Comparison of ENCODE assay signal across 8 mouse cellular contexts in the genomic region with DNA sequence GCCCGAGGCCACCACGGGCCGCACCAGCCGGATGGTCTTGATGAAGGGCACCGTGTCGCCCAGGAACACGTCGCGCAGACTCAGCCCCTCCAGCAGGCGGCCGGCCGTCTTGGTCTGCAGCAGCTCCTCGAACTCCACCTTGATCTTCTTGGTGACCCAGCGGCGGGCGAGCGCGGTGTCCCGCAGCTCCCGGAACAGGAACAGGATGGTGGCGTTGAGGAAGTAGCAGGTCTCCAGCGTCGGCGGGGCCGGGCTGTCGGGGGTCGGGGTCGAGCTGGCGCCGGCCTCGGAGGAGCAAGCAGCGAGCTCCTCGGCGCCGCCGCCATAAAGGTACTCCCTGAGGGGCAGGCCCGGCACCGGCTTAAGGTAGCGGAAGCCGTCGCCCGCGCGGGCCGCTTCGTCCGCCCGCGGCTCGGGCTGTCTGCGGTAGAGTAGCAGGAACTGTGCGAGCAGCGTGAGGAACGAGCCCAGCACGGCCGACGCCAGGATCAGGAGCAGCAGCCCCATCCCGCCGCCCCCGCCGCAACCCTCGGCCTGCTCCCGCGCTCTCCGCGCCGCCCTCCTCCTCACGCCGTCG. TPM values are rescaled to one million over a fixed set of nuclear protein-coding genes. Genes with fewer than 3 reads are reported as not detected.
DNase-seq lines count a peak whose midpoint lies in the region; ATAC-seq and TF ChIP-seq lines count a peak whose summit lies in the region.

No protein-coding gene starts in this region.

- TF ChIP-seq CTCF in cortical plate, adult 2 months (IDR thresholded peaks at IDR 0.05; ENCODE audit: extremely low read depth, insufficient read depth, low read length), result no peak

- H3K27ac ChIP-seq in cortical plate, adult 2 months (ENCODE audit: insufficient read depth, low read length), result peak overlapping the region; percentile 92
- peak overlapping the region; percentile 93 for H3K27ac ChIP-seq in intestine, embryonic 14.5 days (ENCODE audit: low read depth)
- peak overlapping the region; percentile 92 for H3K27ac ChIP-seq in limb, embryonic 15.5 days
- peak overlapping the region; percentile 94 for H3K27ac ChIP-seq in midbrain, embryonic 14.5 days (replicated peaks; ENCODE audit: low read depth, low read length)
- peak overlapping the region; percentile 92 for H3K27ac ChIP-seq in stomach, embryonic 15.5 days

- WGBS in intestine, embryonic 14.5 days, result under 1% methylated on average over 63 of the region's 70 CpGs
- WGBS in limb, embryonic 15.5 days, result 1% methylated on average over 58 of the region's 70 CpGs
- WGBS in midbrain, embryonic 14.5 days, result under 1% methylated on average over 57 of the region's 70 CpGs
- 1% methylated on average over 66 of the region's 70 CpGs for WGBS in stomach, embryonic 15.5 days

- peak; percentile 63 for ATAC-seq in intestine, embryonic 14.5 days (replicated peaks; ENCODE audit: low FRiP score, low TSS enrichment, low read depth)
- peak; percentile 53 for ATAC-seq in limb, embryonic 15.5 days (ENCODE audit: insufficient number of reproducible peaks, low FRiP score, low TSS enrichment, low read depth)
- peak; percentile 67 for ATAC-seq in midbrain, embryonic 14.5 days (ENCODE audit: low FRiP score, low TSS enrichment)
- ATAC-seq in stomach, embryonic 15.5 days (ENCODE audit: insufficient read depth, low FRiP score, low read depth), result peak; percentile 63

- peak; percentile 29 to 34 for DNase-seq in right cerebral cortex, postnatal 36 days (ENCODE audit: low spot score in 2 of 2)
- DNase-seq in right cerebral cortex, postnatal 4 days, result no peak
- peak; percentile 33 to 49 for DNase-seq in gastrocnemius, postnatal 4 days (ENCODE audit: low spot score in 2 of 2)
- DNase-seq in intestine, embryonic 14.5 days (ENCODE audit: low spot score), result peak; percentile 84
- no peak for DNase-seq in midbrain, embryonic 14.5 days

- no peaks in the 10 kb centered on the region; the same call in 1 of the 2 replicates for H3K4me1 ChIP-seq in cortical plate, adult 2 months (ENCODE audit: control insufficient read depth, insufficient read depth, low read length)
- H3K4me1 ChIP-seq in intestine, embryonic 14.5 days (replicated peaks; ENCODE audit: control insufficient read depth, insufficient read depth, low read length), result peaks cover 20% of the 10 kb centered on the region
- peaks cover 26% of the 10 kb centered on the region for H3K4me1 ChIP-seq in limb, embryonic 15.5 days
- peaks cover 34% of the 10 kb centered on the region for H3K4me1 ChIP-seq in midbrain, embryonic 14.5 days (ENCODE audit: control insufficient read depth, insufficient read depth, low read length)
- H3K4me1 ChIP-seq in stomach, embryonic 15.5 days, result peaks cover 3% of the 10 kb centered on the region

- H3K27me3 ChIP-seq in intestine, embryonic 14.5 days (replicated peaks; ENCODE audit: control insufficient read depth, insufficient read depth, low read length), result no peaks in the 10 kb centered on the region
- no peaks in the 10 kb centered on the region for H3K27me3 ChIP-seq in limb, embryonic 15.5 days
- no peaks in the 10 kb centered on the region for H3K27me3 ChIP-seq in midbrain, embryonic 14.5 days (ENCODE audit: control insufficient read depth, insufficient read depth, low read length)
- no peaks in the 10 kb centered on the region for H3K27me3 ChIP-seq in stomach, embryonic 15.5 days (replicated peaks)

- H3K36me3 ChIP-seq in intestine, embryonic 14.5 days (ENCODE audit: control insufficient read depth, insufficient read depth, low read length), result no peaks in the 10 kb centered on the region
- no peaks in the 10 kb centered on the region for H3K36me3 ChIP-seq in limb, embryonic 15.5 days
- no peaks in the 10 kb centered on the region for H3K36me3 ChIP-seq in midbrain, embryonic 14.5 days (ENCODE audit: control insufficient read depth, insufficient read depth, low read length)
- H3K36me3 ChIP-seq in stomach, embryonic 15.5 days, result no peaks in the 10 kb centered on the region

- H3K4me2 ChIP-seq in intestine, embryonic 14.5 days (ENCODE audit: low read length), result peak overlapping the region; percentile 88
- H3K4me2 ChIP-seq in limb, embryonic 15.5 days, result peak overlapping the region; percentile 93
- H3K4me2 ChIP-seq in midbrain, embryonic 14.5 days (ENCODE audit: low read length), result peak overlapping the region; percentile 96
- peak overlapping the region; percentile 86 for H3K4me2 ChIP-seq in stomach, embryonic 15.5 days

- H3K9ac ChIP-seq in intestine, embryonic 14.5 days (ENCODE audit: low read length), result peak overlapping the region; percentile 88
- H3K9ac ChIP-seq in limb, embryonic 15.5 days, result peak overlapping the region; percentile 91
- peak overlapping the region; percentile 87 for H3K9ac ChIP-seq in midbrain, embryonic 14.5 days (replicated peaks; ENCODE audit: low read length)
- peak overlapping the region; percentile 78 for H3K9ac ChIP-seq in stomach, embryonic 15.5 days

- peak overlapping the region; percentile 97 for H3K4me3 ChIP-seq in cortical plate, adult 2 months (ENCODE audit: insufficient read depth, low read length)
- H3K4me3 ChIP-seq in intestine, embryonic 14.5 days (ENCODE audit: low read depth, low read length), result peak overlapping the region; percentile 66
- peak overlapping the region; percentile 96 for H3K4me3 ChIP-seq in limb, embryonic 15.5 days
- peak overlapping the region; percentile 87 for H3K4me3 ChIP-seq in midbrain, embryonic 14.5 days (replicated peaks; ENCODE audit: low read depth, low read length)
- H3K4me3 ChIP-seq in stomach, embryonic 15.5 days (replicated peaks), result peak overlapping the region; percentile 79

- no peaks in the 10 kb centered on the region for H3K9me3 ChIP-seq in intestine, embryonic 14.5 days (ENCODE audit: control insufficient read depth, low read length)
- no peaks in the 10 kb centered on the region for H3K9me3 ChIP-seq in limb, embryonic 15.5 days
- H3K9me3 ChIP-seq in midbrain, embryonic 14.5 days (ENCODE audit: control insufficient read depth, low read length), result no peaks in the 10 kb centered on the region
- H3K9me3 ChIP-seq in stomach, embryonic 15.5 days, result no peaks in the 10 kb centered on the region

- TF ChIP-seq POLR2A in cortical plate, adult 2 months (IDR thresholded peaks at IDR 0.05; ENCODE audit: extremely low read depth, insufficient read depth, low read length), result no peak

RNA-seq across cellular contexts. Expression of a gene that starts 0.4 kb away (rescaled TPM):
- 19.8 and 20.4 TPM in 2 replicates for polyA plus RNA-seq in cortical plate, adult 2 months (2012; rRNA removed)
- total RNA-seq in gastrocnemius, postnatal 4 days (2021), result 10 to 100 TPM; 24.6 to 26.7 TPM
- 15.5 and 16.6 TPM in 2 replicates for polyA plus RNA-seq in intestine, embryonic 14.5 days (2014; fragmentation: Nextera tagmentation; extraction: Ambion mirVana)
- 8.5 and 10.1 TPM in 2 replicates for polyA plus RNA-seq in limb, embryonic 15.5 days (2015; fragmentation: Nextera tagmentation; extraction: Ambion mirVana)
- 15.0 and 15.7 TPM in 2 replicates for polyA plus RNA-seq in midbrain, embryonic 14.5 days (2014; fragmentation: Nextera tagmentation; extraction: Ambion mirVana)
- polyA plus RNA-seq in stomach, embryonic 15.5 days (2015; fragmentation: Nextera tagmentation; extraction: Ambion mirVana), result 10.6 and 11.6 TPM in 2 replicates

RNA-seq across cellular contexts. Expression of a gene that starts 23.1 kb away (rescaled TPM):
- polyA plus RNA-seq in cortical plate, adult 2 months (2012; rRNA removed), result 118 and 135 TPM in 2 replicates
- total RNA-seq in gastrocnemius, postnatal 4 days (2021), result 100 to 1,000 TPM; 716 to 892 TPM
- polyA plus RNA-seq in intestine, embryonic 14.5 days (2014; fragmentation: Nextera tagmentation; extraction: Ambion mirVana), result 43.2 and 55.6 TPM in 2 replicates
- polyA plus RNA-seq in limb, embryonic 15.5 days (2015; fragmentation: Nextera tagmentation; extraction: Ambion mirVana), result 10.4 and 17.9 TPM in 2 replicates
- 26.3 and 29.8 TPM in 2 replicates for polyA plus RNA-seq in midbrain, embryonic 14.5 days (2014; fragmentation: Nextera tagmentation; extraction: Ambion mirVana)
- 22.8 and 65.7 TPM in 2 replicates for polyA plus RNA-seq in stomach, embryonic 15.5 days (2015; fragmentation: Nextera tagmentation; extraction: Ambion mirVana)

Comparison
In these comparisons a context has a peak if more than half of its experiments do, and no peak if none do; other contexts are left out.
1. DNase-seq: peak in right cerebral cortex, postnatal 36 days (2 of 2), gastrocnemius, postnatal 4 days (2 of 2) and intestine, embryonic 14.5 days (single experiment); none in right cerebral cortex, postnatal 4 days (single experiment) and midbrain, embryonic 14.5 days (single experiment).
2. Peak in every context shown above with its lines, with median percentiles within 50 percentile points of each other: H3K27ac ChIP-seq, H3K4me3 ChIP-seq, ATAC-seq, H3K4me2 ChIP-seq and H3K9ac ChIP-seq.